Mouse (Mus musculus) MEL-GATA-1-ER (cell line): ENCODE measurements around the gene Enc1.

ENCODE experiments used
- DNase-seq: peaks from one replicate; pipeline ENCODE4 v3.0.0-alpha.2; 2012; ENCODE audit warnings: low read depth; ENCODE audit errors: extremely low read depth

Gene Enc1

GRCm38 (mm10) chr13:97290747-97291146 lies 49.8 kb downstream of the Enc1 start:
- DNase-seq: no peak

DNA sequence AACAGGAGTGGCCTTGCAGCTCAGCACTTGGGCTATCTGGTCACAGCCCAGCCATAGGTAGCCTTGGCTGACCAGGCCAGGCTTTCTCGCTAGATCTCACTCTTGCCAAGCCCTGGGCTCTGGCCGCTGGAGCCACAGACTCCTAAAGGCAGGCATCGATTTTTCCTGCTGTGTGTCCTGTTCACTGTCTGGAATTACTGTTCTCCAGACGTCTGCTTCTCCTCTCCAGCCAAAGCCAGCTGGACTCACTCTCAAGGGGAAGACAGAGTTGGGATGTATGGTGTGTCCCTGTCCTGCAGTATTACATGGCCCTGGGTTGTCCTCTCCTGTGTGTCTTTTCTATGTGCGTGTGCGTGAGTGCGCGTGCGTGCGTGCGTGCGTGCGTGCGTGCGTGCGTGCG lies 50.4 kb downstream of the Enc1 start:
- no peak for DNase-seq

DNA sequence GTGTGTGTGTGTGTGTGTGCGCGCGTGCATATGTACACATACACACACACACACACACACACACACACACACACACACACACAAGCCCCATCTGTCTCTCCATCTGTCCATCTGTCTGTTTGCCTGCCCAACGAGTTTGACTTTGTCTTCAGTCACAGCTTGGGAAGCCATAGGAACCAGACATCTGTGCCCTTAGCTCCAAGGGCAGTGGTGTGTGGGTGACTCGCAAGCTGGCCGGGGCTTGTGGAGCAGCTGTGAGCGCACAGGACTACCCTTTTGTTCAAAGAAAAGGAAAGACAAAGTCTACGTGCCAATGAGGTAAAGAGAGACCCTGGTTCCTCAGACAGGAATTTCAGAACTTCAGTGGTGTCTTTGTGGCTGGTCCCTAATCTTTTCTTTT lies 51.1 kb downstream of the Enc1 start:
- DNase-seq: no peak

DNA sequence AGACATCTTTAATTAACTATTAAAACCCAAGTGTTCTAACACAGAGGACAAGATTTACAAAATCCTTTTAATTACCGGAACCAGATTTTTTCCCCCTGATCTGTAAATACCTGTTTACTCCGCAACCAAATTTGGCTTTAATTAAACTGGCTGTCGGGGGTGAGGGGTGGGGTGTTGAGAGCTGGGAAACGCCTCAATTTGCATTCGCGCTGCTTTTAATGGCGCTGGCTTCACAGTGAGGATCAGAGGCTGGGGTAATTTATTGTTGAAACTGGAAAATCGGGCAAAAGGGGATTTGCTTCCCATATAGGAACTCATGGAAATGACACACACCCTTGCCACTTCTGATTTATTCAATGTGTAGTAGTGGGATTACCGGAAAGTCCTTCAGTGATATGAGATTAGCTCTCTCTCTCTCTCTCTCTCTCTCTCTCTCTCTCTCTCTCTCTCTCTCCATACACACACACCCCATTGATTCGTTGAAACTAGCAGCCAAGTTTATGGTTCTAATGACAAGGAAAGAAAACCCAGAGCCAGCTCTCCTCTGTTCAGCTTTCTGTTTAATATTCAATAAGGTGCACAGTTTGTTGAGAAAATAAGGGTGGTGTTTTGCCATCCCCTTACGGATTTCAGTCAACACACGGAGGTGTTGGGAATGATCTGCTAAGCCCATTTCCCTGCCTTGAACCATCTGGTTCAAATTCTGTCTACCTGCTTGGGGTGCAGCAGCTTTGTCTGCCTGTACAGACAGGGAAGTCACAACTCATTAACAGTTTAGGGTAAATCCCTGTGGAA lies 51.7 kb downstream of the Enc1 start:
- DNase-seq: no peak

DNA sequence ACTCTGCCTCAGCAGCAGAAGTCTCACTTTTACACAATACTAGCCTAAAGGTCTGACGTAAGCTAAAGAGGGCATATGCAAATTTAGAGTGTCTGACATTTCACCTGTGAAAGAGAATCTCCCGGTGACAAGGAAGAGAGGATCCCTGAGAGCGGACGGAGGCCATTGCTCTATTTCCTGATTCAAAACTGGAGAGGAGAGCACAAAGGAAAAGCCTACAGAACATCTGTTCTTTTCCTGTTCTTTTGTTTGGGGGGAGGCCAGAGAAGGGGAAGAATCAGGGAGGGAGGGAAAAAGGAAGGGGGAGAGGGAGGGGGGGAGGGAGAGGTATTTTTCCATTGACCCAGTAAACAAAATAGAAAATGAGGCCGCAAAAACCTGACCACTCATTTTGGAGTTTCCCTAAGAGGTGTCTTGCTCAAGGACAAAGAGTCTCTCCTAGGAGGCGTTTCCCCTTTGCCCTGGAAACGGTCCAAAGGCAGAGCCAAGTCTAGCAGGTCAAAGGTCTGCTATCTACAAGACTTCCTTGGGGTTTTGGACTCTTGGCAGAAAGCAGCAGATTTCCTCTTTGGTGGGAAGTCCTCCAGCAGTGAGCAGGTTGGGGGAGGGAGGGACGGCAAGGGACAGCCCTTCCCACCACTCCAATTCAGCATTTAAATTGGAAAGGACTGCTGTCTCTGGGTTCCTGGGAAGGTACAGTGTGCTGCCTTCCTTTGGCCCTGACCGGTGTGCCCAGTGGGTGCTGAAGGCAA lies 54.4 kb downstream of the Enc1 start:
- no peak for DNase-seq

GRCm38 (mm10) chr13:97295853-97296219 lies 54.9 kb downstream of the Enc1 start:
- DNase-seq: no peak

DNA sequence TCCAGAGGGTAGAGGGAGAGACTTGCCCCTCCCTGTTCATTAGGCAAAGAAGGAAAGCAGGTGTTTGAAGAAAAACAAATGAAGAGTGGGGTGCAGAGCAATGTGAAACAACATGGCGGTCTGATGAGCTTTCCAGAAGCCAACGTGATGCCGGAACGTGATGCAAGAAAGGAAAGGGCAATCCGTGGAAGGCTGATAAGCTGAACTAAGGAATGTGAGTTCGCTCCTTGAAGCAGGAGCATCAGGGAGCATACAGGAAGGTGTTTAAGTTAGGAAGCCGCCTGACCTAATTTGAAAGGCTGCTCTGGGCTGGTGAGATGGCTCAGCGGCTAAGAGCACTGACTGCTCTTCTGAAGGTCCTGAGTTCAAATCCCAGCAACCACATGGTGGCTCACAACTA lies 55.4 kb downstream of the Enc1 start:
- no peak for DNase-seq

- no peak for DNase-seq
Measured at GRCm38 (mm10) chr13:97296757-97297156, 55.9 kb downstream of the Enc1 start.

DNA sequence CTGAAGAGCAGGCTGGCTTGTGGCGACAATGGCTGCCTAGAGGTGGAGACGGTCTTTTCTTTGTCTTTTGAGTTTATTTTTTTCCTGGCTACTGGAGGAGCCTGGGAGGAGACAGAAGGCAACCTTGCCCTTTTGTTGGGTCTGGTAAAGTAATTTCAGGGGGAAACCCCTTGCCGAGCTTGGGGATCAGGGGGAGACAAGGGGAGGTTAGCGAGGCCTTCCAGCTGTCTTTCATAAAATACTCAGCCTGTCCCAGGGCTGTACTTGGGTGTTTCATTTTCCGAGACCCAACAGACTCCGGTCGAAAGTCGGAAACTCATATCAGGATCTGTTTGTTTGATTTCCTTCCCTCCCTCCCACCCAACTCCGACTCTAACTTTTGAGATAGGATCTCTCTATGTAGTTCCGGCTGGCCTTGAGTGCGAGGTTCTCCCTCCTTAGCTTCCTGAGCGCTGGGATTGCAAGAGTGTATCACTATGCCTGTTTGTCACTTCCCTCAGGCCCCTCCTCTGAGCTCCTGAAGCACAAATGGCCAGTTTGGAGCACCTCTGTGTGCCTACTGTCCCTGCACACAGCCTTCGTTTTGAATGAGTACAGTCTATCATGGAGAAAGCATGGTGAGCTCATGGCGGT lies 56.6 kb downstream of the Enc1 start:
- DNase-seq: no peak

DNA sequence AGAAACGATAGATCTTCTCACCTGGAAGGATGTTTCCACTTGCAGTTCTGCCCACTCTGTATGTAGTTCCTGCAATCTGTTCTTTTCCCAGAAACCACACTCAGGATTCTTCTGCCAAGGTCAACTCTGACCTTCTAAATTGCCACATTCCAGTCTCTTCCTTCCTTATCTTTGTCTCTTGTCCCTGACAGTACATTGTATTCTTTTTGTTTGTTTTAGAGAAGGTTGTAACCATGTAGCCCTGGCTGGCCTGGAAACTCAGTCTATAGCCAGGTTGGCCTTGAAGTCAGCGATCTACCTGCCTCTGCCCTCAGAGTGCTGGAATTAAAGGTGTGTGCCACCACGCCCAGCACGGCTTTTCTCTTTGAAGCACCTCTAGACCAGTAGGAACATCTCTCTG lies 58.0 kb downstream of the Enc1 start:
- no peak for DNase-seq

GRCm38 (mm10) chr13:97299877-97300873 lies 59.3 kb downstream of the Enc1 start:
- DNase-seq: no peak
